Mouse (Mus musculus): ENCODE measurements around the gene Tbcd.

- TF ChIP-seq EP300 (IDR thresholded peaks at IDR 0.05; ENCODE audit: low read depth) (no peak), CTCF (IDR thresholded peaks at IDR 0.05; ENCODE audit: low read depth) (no peak)
Measured at GRCm38 (mm10) chr11:121629529-121629928, 177.8 kb downstream of the Tbcd start.

All from liver, postnatal 0 days (tissue).